Mouse (Mus musculus) left cerebral cortex, adult 2 months (tissue): ENCODE results near the gene Cc2d1a. TPM values are rescaled to one million over a fixed set of nuclear protein-coding genes. Genes with fewer than 3 reads are reported as not detected.

Source experiments
- DNase-seq, 2 experiments: peaks; one replicate each; pipeline ENCODE4 v3.0.0; 2021 to 2022; ENCODE audit warnings: low spot score in 2 of 2, mixed read lengths in 1 of 2; ENCODE audit errors: extremely low spot score in 1 of 2
- H3K27ac ChIP-seq: fragments of 200-600 bp; 2 replicates; pipeline ENCODE4 v1.8.1; 2022
- H3K4me3 ChIP-seq: fragments of 200-600 bp; 2 replicates; pipeline ENCODE4 v1.8.1; 2022
- CTCF ChIP-seq: fragments of 200-600 bp; IDR thresholded peaks from 2 replicates; pipeline ENCODE4 v1.8.1; 2022; ENCODE audit warnings: antibody characterized with exemption, mild to moderate bottlenecking, moderate library complexity
- intact Hi-C: fragments of 180-260 bp; cut with DNase I; formaldehyde crosslinking; loops from one replicate; pipeline ENCODE4 v1.15.1; 2025
- total RNA-seq, 2 experiments: library from RNA; stranded (reverse); gene quantifications; 2 replicates each; pipeline ENCODE4 v1.2.3; 2021

Gene Cc2d1a
- total RNA-seq, 2 experiments from 2014 or later = 49.9 to 52.2 TPM

DNA sequence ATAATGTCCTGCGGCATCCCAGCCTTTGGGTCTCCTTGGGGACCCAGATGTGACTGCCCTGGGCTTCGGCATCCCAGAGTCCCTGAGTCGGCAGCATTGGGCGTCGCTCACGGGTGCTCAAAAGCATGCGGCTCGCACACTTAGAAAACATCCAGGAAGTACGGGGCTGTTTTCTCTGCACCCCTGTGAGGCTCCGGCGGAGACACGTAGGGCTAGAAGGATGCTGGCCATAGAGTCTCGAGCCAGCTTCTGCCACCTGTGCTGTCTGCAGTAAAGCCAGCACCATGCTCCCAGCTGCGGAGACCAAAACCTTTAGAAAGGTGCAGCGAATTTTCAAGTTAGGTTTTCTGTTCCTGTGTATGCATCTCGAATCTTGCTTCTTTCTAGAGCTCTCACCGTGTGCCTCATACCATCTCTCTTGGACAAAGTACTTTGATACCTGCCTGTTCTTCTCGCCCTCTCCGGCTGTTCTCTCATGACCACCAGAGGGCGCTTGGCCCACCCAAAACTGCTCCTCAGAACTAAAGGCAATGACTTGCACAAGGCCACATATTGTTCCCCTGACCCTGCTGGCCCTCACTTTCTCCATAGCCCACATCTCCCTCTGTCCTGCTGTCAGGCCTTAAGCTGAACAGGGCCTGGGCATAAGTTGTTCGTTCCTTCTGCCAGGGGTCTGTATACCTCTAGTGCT, 39.5 kb upstream of the Cc2d1a start:
- intact Hi-C loops = loop anchor here (2.0 to 5.0 kb wide), 2 partner anchors 85 to 170 kb away; partner anchors contain the start of gene Ccdc130

GRCm38 (mm10) chr8:84186547-84186946, 38.8 kb upstream of the Cc2d1a start:
- Histone ChIP-seq H3K27ac (peak overlapping the region; percentile 74), H3K4me3 (peak overlapping the region; percentile 31)
- peak; percentile 96 for TF ChIP-seq CTCF
- DNase-seq = peak; percentile 36 to 72
- intact Hi-C loops = loop anchor here (1.0 to 5.0 kb wide), 3 partner anchors 24 to 170 kb away; partner anchors contain the start of gene Ccdc130

More for the DNA sequence above, 39.5 kb upstream of the Cc2d1a start:
- no peak for DNase-seq
- peak; percentile 78 for TF ChIP-seq CTCF
- Histone ChIP-seq H3K27ac (peak overlapping the region; percentile 74), H3K4me3 (peak overlapping the region; percentile 31)

GRCm38 (mm10) chr8:84185117-84185516, 37.4 kb upstream of the Cc2d1a start, which contains the start of gene Nanos3:
TSS of gene Nanos3 (minus strand) at chr8:84185217.
- TF ChIP-seq CTCF = no peak
- H3K27ac ChIP-seq = peak within 1 kb of the TSS; percentile 57; the same call in 1 of the 2 replicates
- no peak for DNase-seq
- intact Hi-C loops = loop anchor here (5.0 kb wide), 1 partner anchor 87 kb away; the partner anchor contains the start of gene Ccdc130
- H3K4me3 ChIP-seq = peak within 1 kb of the TSS; percentile 63

- no peak for TF ChIP-seq CTCF
- Histone ChIP-seq H3K4me3 (peak overlapping the region; percentile 63), H3K27ac (peak overlapping the region; percentile 57)
- intact Hi-C loops = loop anchor here (5.0 kb wide), 1 partner anchor 88 kb away; the partner anchor contains the start of gene Ccdc130
- DNase-seq = no peak
Observed at GRCm38 (mm10) chr8:84184085-84185043, 36.6 kb upstream of the Cc2d1a start.

- intact Hi-C loops = no loop called here
- Histone ChIP-seq H3K4me3 (peak overlapping the region; percentile 63), H3K27ac (peak overlapping the region; percentile 67)
- no peak for DNase-seq
- TF ChIP-seq CTCF = no peak
Observed at GRCm38 (mm10) chr8:84183261-84184084, 35.7 kb upstream of the Cc2d1a start.

GRCm38 (mm10) chr8:84182833-84183232, 35.1 kb upstream of the Cc2d1a start:
- DNase-seq = no peak
- intact Hi-C loops = no loop called here
- Histone ChIP-seq H3K4me3 (peak overlapping the region; percentile 63), H3K27ac (no peak overlapping the region)
- TF ChIP-seq CTCF = no peak

DNA sequence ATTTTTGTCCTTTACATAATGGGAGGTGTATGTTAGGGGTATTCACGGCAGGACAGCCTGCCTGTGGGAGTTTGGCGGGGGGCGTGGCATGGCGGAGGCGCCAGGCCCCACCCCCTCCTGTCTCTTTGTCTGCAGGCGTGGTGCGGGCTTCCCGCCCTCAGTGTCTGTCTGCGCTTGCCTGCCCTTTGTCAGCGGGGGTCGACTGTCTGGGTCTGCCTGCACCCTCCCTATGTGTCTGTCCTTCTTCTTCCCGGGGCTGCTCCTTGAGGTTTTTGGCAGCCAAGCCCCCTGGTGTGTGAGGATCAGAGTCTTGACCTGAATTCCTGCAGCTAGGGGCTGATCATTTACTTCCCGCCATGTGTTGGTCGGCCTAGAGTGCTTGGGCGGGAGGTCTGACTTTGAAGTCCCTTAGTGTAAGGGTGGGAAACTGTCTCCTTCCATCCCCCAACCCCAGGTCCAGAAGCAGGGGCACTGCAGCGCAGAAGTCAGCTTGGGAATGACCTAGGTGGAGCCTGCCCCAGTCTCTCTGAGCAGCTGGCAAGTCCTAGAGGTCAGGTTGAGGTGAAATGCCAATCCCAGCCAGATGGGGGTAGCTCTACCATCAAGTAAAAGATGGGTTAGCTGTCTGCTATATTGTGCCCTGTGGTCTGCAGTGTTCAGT, 32.9 kb upstream of the Cc2d1a start:
- Histone ChIP-seq H3K27ac (no peak overlapping the region), H3K4me3 (no peak overlapping the region)
- no peak for DNase-seq
- intact Hi-C loops = no loop called here
- no peak for TF ChIP-seq CTCF

DNA sequence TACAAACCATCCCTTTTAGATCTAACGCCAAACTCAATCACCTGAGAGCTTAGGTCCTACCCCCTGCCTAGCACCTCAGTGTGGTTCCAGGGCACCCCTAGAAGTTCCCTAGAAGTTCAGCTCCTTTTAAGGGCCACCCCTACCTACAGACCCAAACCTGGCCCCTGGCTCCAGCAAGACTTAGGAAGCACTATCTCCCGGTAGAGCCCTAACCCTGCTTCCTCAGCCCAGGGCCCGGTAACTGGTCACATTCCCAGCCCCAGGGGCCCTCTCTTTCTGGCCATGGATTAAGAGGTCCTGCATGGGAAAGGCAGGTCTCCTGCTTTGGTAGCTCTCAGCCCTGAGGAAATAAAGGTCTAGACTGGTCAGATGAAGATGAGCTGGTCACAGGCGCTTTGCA, 32.2 kb upstream of the Cc2d1a start:
- H3K27ac ChIP-seq = no peak overlapping the region
- no peak for DNase-seq
- no peak overlapping the region for H3K4me3 ChIP-seq
- TF ChIP-seq CTCF = no peak
- intact Hi-C loops = no loop called here

DNA sequence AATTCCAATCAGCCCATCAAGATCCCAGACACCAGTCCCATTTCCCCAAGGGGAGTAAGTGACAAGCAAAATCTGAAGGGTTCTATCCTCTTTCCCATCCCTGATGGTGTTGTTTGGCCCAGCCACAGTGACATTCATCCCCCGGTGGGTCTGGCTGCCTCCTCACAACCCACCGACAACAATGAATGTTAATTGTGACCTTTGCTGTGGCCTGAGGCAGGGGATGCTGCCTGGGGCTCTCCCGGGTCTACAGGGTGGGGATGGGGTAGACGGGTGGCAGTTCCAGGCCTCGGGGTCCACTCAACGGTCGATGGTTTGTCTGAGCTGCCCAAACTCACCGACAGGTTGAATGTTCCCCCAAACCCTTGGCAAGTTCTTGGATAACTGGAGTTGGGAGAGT, 30.9 kb upstream of the Cc2d1a start:
- no peak for DNase-seq
- TF ChIP-seq CTCF = no peak
- H3K4me3 ChIP-seq = no peak overlapping the region
- intact Hi-C loops = no loop called here
- H3K27ac ChIP-seq = no peak overlapping the region

GRCm38 (mm10) chr8:84177405-84177804, 29.7 kb upstream of the Cc2d1a start:
- intact Hi-C loops = no loop called here

GRCm38 (mm10) chr8:84176560-84176959, 28.8 kb upstream of the Cc2d1a start:
- TF ChIP-seq CTCF = no peak
- no peak overlapping the region for H3K4me3 ChIP-seq
- no peak for DNase-seq
- intact Hi-C loops = no loop called here
- no peak overlapping the region for H3K27ac ChIP-seq

More at GRCm38 (mm10) chr8:84177405-84177804, 29.7 kb upstream of the Cc2d1a start:
- DNase-seq = no peak
- no peak for TF ChIP-seq CTCF
- Histone ChIP-seq H3K4me3 (no peak overlapping the region), H3K27ac (no peak overlapping the region)
